Mouse (Mus musculus) CH12.LX (cell line): ENCODE results near the gene Cd300a. TPM values are rescaled to one million over a fixed set of nuclear protein-coding genes. Genes with fewer than 3 reads are reported as not detected.

Source experiments
- DNase-seq: peaks from one replicate; pipeline ENCODE4 v3.0.0-alpha.2; 2013; ENCODE audit errors: extremely low read depth
- H3K27ac ChIP-seq: 2 replicates; pipeline ENCODE4 v1.5.1; 2012; ENCODE audit warnings: low read depth, mild to moderate bottlenecking, control low read depth, moderate library complexity; ENCODE audit not compliant: insufficient read depth
- H3K27me3 ChIP-seq: replicated peaks from 2 replicates; pipeline ENCODE3; 2012; ENCODE audit warnings: inconsistent platforms
- H3K36me3 ChIP-seq, 2 experiments: replicated peaks in 1 of 2; 2 replicates each; pipeline versions ENCODE3 to v1.6.1; 2012; ENCODE audit warnings: inconsistent platforms in 1 of 2, low read length in 1 of 2, mild to moderate bottlenecking in 1 of 2, mixed read lengths in 1 of 2, moderate library complexity in 1 of 2; ENCODE audit not compliant: control insufficient read depth in 1 of 2, insufficient read depth in 1 of 2
- H3K4me1 ChIP-seq, 2 experiments: 2 replicates each; pipeline ENCODE4 v1.6.1; 2012; ENCODE audit warnings: inconsistent platforms in 1 of 2, moderate library complexity in 1 of 2; ENCODE audit not compliant: insufficient read depth in 2 of 2, control insufficient read depth in 1 of 2
- H3K4me2 ChIP-seq: 2 replicates; pipeline ENCODE4 v1.6.1; 2012; ENCODE audit warnings: low read depth, mild to moderate bottlenecking, control low read depth; ENCODE audit not compliant: poor library complexity, insufficient read depth, severe bottlenecking
- H3K4me3 ChIP-seq, 3 experiments: fragments of 150-350 bp in 1 of 3; sonication (generic) in 1 of 3; replicated peaks in 1 of 3; 2 replicates each; pipeline versions ENCODE3 to v1.5.1; 2011 to 2012; ENCODE audit warnings: low read depth in 2 of 3, low read length in 2 of 3, mild to moderate bottlenecking in 2 of 3, moderate library complexity in 2 of 3, control low read depth in 1 of 3, improper control_type of control experiment in 1 of 3, inconsistent platforms in 1 of 3, mixed read lengths in 1 of 3; ENCODE audit not compliant: poor library complexity in 1 of 3
- H3K79me2 ChIP-seq: replicated peaks from 2 replicates; pipeline ENCODE4 v1.6.1; 2012; ENCODE audit warnings: mild to moderate bottlenecking, moderate library complexity; ENCODE audit not compliant: control insufficient read depth, poor library complexity, insufficient read depth, severe bottlenecking; ENCODE audit errors: extremely low read depth
- H3K9ac ChIP-seq: 2 replicates; pipeline ENCODE4 v1.6.1; 2012; ENCODE audit warnings: low read depth, mild to moderate bottlenecking, control low read depth, moderate library complexity; ENCODE audit not compliant: insufficient read depth
- H3K9me3 ChIP-seq: replicated peaks from 2 replicates; pipeline ENCODE3; 2012; ENCODE audit warnings: low read length, inconsistent platforms, mixed read lengths
- BHLHE40 ChIP-seq: IDR thresholded peaks from 2 replicates; pipeline ENCODE4 v1.6.1; 2011; ENCODE audit warnings: mild to moderate bottlenecking, low read depth, low read length, improper control_type of control experiment
- CHD1 ChIP-seq: IDR thresholded peaks from 2 replicates; pipeline ENCODE4 v1.6.1; 2012; ENCODE audit warnings: low read depth, low read length, improper control_type of control experiment, inconsistent platforms
- CHD2 ChIP-seq: IDR thresholded peaks from 2 replicates; pipeline ENCODE4 v1.6.1; 2011; ENCODE audit warnings: low read length, improper control_type of control experiment
- CTCF ChIP-seq, 2 experiments: IDR thresholded peaks in 1 of 2; conservative IDR thresholded peaks in 1 of 2; 2 replicates each; pipeline ENCODE4 v1.5.1; 2011 to 2012; ENCODE audit warnings: low read depth in 2 of 2, low read length in 2 of 2, improper control_type of control experiment in 1 of 2, inconsistent platforms in 1 of 2, mild to moderate bottlenecking in 1 of 2, moderate library complexity in 1 of 2
- EP300 ChIP-seq: IDR thresholded peaks from 2 replicates; pipeline ENCODE4 v1.6.1; 2011; ENCODE audit warnings: low read length, improper control_type of control experiment
- ETS1 ChIP-seq: conservative IDR thresholded peaks from 2 replicates; pipeline ENCODE4 v1.6.1; 2012; ENCODE audit warnings: low read depth, mild to moderate bottlenecking, inconsistent platforms, low read length, improper control_type of control experiment, moderate library complexity
- GABPA ChIP-seq: IDR thresholded peaks from 2 replicates; pipeline ENCODE4 v1.6.1; 2012; ENCODE audit warnings: low read depth, low read length, improper control_type of control experiment, inconsistent platforms; ENCODE audit not compliant: insufficient replicate concordance
- HCFC1 ChIP-seq: IDR thresholded peaks from 2 replicates; pipeline ENCODE4 v1.6.1; 2012; ENCODE audit warnings: low read depth, mild to moderate bottlenecking, inconsistent platforms, low read length, improper control_type of control experiment
- IRF4 ChIP-seq: IDR thresholded peaks from 2 replicates; pipeline ENCODE4 v1.6.1; 2014; ENCODE audit warnings: low read depth, mild to moderate bottlenecking, inconsistent platforms, low read length, improper control_type of control experiment
- JUN ChIP-seq: IDR thresholded peaks from 2 replicates; pipeline ENCODE4 v1.6.1; 2011; ENCODE audit warnings: low read depth, mild to moderate bottlenecking, low read length, improper control_type of control experiment, moderate library complexity; ENCODE audit not compliant: insufficient read depth
- JUND ChIP-seq: conservative IDR thresholded peaks from 2 replicates; pipeline ENCODE4 v1.6.1; 2011; ENCODE audit warnings: low read depth, low read length, improper control_type of control experiment
- MAX ChIP-seq: IDR thresholded peaks from 2 replicates; pipeline ENCODE4 v1.6.1; 2011; ENCODE audit warnings: low read length, improper control_type of control experiment
- MEF2A ChIP-seq: IDR thresholded peaks from 2 replicates; pipeline ENCODE4 v1.6.1; 2014; ENCODE audit warnings: low read depth, mild to moderate bottlenecking, inconsistent platforms, low read length, improper control_type of control experiment, borderline replicate concordance
- MXI1 ChIP-seq: IDR thresholded peaks from 2 replicates; pipeline ENCODE4 v1.6.1; 2011; ENCODE audit warnings: mild to moderate bottlenecking, low read depth, low read length, improper control_type of control experiment
- NELFE ChIP-seq: IDR thresholded peaks from 2 replicates; pipeline ENCODE4 v1.6.1; 2011; ENCODE audit warnings: low read depth, low read length, improper control_type of control experiment
- POLR2A ChIP-seq: IDR thresholded peaks from 2 replicates; pipeline ENCODE4 v1.6.1; 2011; ENCODE audit warnings: low read depth, mild to moderate bottlenecking, improper control_type of control experiment, low read length
- RCOR1 ChIP-seq: conservative IDR thresholded peaks from 2 replicates; pipeline ENCODE4 v1.6.1; 2012; ENCODE audit warnings: low read depth, mild to moderate bottlenecking, inconsistent platforms, low read length, improper control_type of control experiment
- SIN3A ChIP-seq: IDR thresholded peaks from 2 replicates; pipeline ENCODE4 v1.6.1; 2012; ENCODE audit warnings: low read length, improper control_type of control experiment, inconsistent platforms
- TCF12 ChIP-seq: IDR thresholded peaks from 2 replicates; pipeline ENCODE4 v1.6.1; 2014; ENCODE audit warnings: low read depth, mild to moderate bottlenecking, inconsistent platforms, low read length, improper control_type of control experiment
- UBTF ChIP-seq: IDR thresholded peaks from 2 replicates; pipeline ENCODE4 v1.6.1; 2012; ENCODE audit warnings: low read depth, mild to moderate bottlenecking, inconsistent platforms, low read length, improper control_type of control experiment, moderate library complexity
- ZKSCAN1 ChIP-seq: IDR thresholded peaks from 2 replicates; pipeline ENCODE4 v1.6.1; 2012; ENCODE audit warnings: low read depth, inconsistent platforms, low read length, improper control_type of control experiment, borderline replicate concordance
- ZMIZ1 ChIP-seq: IDR thresholded peaks from 2 replicates; pipeline ENCODE4 v1.6.1; 2012; ENCODE audit warnings: low read depth, mild to moderate bottlenecking, inconsistent platforms, low read length, improper control_type of control experiment
- dilution Hi-C: fragments of 300-500 bp; cut with MboI; formaldehyde crosslinking; loops from 2 replicates; pipeline ENCODE4 v1.14.3; 2020; ENCODE audit warnings: low sequenced_read_pairs; ENCODE audit not compliant: extremely low pct_unique_long_range_greater_than_20kb, extremely low pct_ligation_motif_present
- in situ Hi-C: fragments of 300-500 bp; cut with MboI; formaldehyde crosslinking; loops from 3 replicates; pipeline ENCODE4 v1.14.3; 2019; ENCODE audit warnings: low sequenced_read_pairs, low pct_ligation_motif_present, low pct_unique_long_range_greater_than_20kb, mixed read lengths
- polyA plus RNA-seq: library from polyadenylated mRNA; unstranded; fragments of >175 nt; gene quantifications from 2 replicates; pipeline ENCODE4 v1.2.1, GENCODE M21; 2012; ENCODE audit warnings: low read depth; ENCODE audit not compliant: insufficient read length
- total RNA-seq, 2 experiments: library from RNA; depleted of rRNA; stranded (reverse); fragments of 300-350 nt in 1 of 2; fragments of >200 nt in 1 of 2; gene quantifications; 2 replicates each; pipeline ENCODE4 v1.2.3; 2012 to 2014

Cd300a gene
- total and polyA plus RNA-seq, 3 experiments, result 0.13 to 1.0 (median 0.32) TPM

- dilution Hi-C loops, result no loop called here
- DNase-seq, result no peak
- Histone ChIP-seq H3K4me2 (no peak overlapping the region), H3K27me3 (peaks cover 2% of the 10 kb centered on the region), H3K27ac (no peak overlapping the region), H3K4me1 (peaks cover 0 to 4% of the 10 kb centered on the region in 2 experiments; a peak in 1 of 4 replicates), H3K79me2 (no peaks in the 10 kb centered on the region), H3K36me3 (no peaks in the 10 kb centered on the region), H3K9me3 (no peaks in the 10 kb centered on the region), H3K4me3 (no peak overlapping the region), H3K9ac (no peak overlapping the region)
- no peak for TF ChIP-seq POLR2A
- no peak for TF ChIP-seq CHD1
- no peak for TF ChIP-seq GABPA
- no peak for TF ChIP-seq HCFC1
- TF ChIP-seq TCF12, result no peak
- no peak for TF ChIP-seq BHLHE40
- no peak for TF ChIP-seq ZMIZ1
- TF ChIP-seq NELFE, result no peak
- TF ChIP-seq SIN3A, result no peak
- TF ChIP-seq MAX, result no peak
- TF ChIP-seq JUN, result no peak
- TF ChIP-seq ZKSCAN1, result no peak
- no peak for TF ChIP-seq ETS1
- TF ChIP-seq CHD2, result no peak
- TF ChIP-seq MEF2A, result no peak
- no peak for TF ChIP-seq JUND
- TF ChIP-seq CTCF (conservative IDR thresholded peaks at IDR 0.05 in 1 of 2, IDR thresholded peaks at IDR 0.05 in 1 of 2; ENCODE audit: low read depth in 2 of 2, low read length in 2 of 2), result no peak
- no peak for TF ChIP-seq MXI1
- in situ Hi-C loops, result no loop called here
Observed at GRCm38 (mm10) chr11:114907567-114907966, 17.7 kb downstream of the Cd300a start.

- dilution Hi-C loops, result no loop called here
Observed at GRCm38 (mm10) chr11:114908086-114908485, 18.2 kb downstream of the Cd300a start.

More at GRCm38 (mm10) chr11:114908086-114908485, 18.2 kb downstream of the Cd300a start:
- H3K4me1 ChIP-seq, result peaks cover 0 to 4% of the 10 kb centered on the region in 2 experiments; a peak in 2 of 4 replicates
- TF ChIP-seq IRF4 (no peak), TCF12 (no peak), BHLHE40 (no peak), CHD2 (no peak), UBTF (no peak), EP300 (no peak), RCOR1 (no peak)
- no peak overlapping the region for H3K4me3 ChIP-seq
- H3K9me3 ChIP-seq, result no peaks in the 10 kb centered on the region
- H3K79me2 ChIP-seq, result no peaks in the 10 kb centered on the region
- H3K27ac ChIP-seq, result no peak overlapping the region
- peaks cover 2% of the 10 kb centered on the region for H3K27me3 ChIP-seq
- no peaks in the 10 kb centered on the region for H3K36me3 ChIP-seq
- no peak overlapping the region for H3K4me2 ChIP-seq
- no peak overlapping the region for H3K9ac ChIP-seq
- no peak for DNase-seq
- in situ Hi-C loops, result no loop called here
